Mouse (Mus musculus) splenic B cell, adult 2 months (primary cell): ENCODE data around the gene Gm20835.
"Not testable (repeated sequence)": the region's sequence is repeated elsewhere in the genome, so short reads cannot be mapped to it uniquely, and the experiment has no call there.

Experiments used
- DNase-seq: peaks from one replicate; pipeline ENCODE4 v3.0.0-alpha.2; 2011; ENCODE audit warnings: low read depth, low spot score
- H3K27me3 ChIP-seq: 2 replicates; pipeline ENCODE4 v1.6.1; 2012; ENCODE audit warnings: mild to moderate bottlenecking, low read length, moderate library complexity, mixed read lengths; ENCODE audit not compliant: control insufficient read depth, poor library complexity, insufficient read depth, severe bottlenecking
- H3K36me3 ChIP-seq: 2 replicates; pipeline ENCODE4 v1.6.1; 2012; ENCODE audit warnings: mild to moderate bottlenecking, low read length, moderate library complexity, mixed read lengths; ENCODE audit not compliant: control insufficient read depth, poor library complexity, insufficient read depth, severe bottlenecking

The Gm20835 gene

DNA sequence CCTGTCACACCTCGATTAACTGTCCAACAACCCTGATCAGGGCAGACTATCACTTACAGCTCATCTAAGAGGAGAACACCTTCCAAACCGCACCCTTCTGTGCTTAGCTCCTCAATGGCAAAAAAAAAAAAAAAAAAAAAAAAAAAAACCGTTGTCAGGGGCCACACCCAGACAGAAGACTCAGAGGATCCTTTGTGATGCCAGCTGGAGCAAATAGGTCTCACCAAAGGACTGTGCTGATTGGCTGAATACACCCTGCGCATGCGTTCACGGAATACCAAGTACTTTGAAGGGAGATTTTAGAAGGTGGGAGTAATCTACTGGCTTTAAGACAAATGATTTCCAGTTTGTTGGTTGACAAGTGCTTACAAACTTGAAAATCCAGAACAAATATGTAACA lies at the start of gene Gm20835:
Gene Gm20835, minus strand, starts transcription at position 101 of the 400 bp plus-strand sequence.
- not testable (repeated sequence) for DNase-seq, H3K27me3 ChIP-seq, H3K36me3 ChIP-seq
